Mouse (Mus musculus) megakaryocyte, embryonic 14.5 days (primary cell): ENCODE data around the gene Uck2.

Experiments
- FLI1 ChIP-seq: IDR thresholded peaks from 2 replicates; pipeline ENCODE4 v1.6.1; 2012; ENCODE audit warnings: low read length, inconsistent platforms, mixed read lengths
- GATA1 ChIP-seq: IDR thresholded peaks from 3 replicates; pipeline ENCODE4 v1.6.1; 2012; ENCODE audit warnings: mixed read lengths, low read length, inconsistent platforms, borderline replicate concordance

DNA sequence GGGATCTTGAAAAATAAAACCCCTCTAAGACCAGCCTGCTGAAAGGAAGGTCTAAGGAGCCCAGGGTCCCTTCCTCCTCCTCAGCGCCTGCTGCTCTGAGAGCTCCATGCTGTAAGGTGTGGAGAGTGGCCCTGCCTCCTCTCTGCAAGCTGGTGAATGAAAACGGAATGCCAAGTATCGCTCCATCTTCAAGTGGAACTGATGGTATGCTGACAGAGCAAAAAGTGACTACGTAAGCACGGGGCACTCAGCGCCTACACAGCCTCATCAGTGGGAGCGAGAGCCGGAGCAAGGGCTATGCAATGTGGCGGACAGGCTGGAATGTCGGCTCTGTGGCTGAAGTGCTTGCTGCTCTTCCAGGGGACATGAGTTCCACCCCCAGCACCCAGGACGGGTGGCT lies 47.3 kb downstream of the Uck2 start:
- TF ChIP-seq GATA1 (no peak), FLI1 (no peak)
